Mouse (Mus musculus): Measurements from ENCODE around the gene Slit3. TPM values are rescaled to one million over a fixed set of nuclear protein-coding genes. Genes with fewer than 3 reads are reported as not detected.

Slit3 gene
- total and polyA plus RNA-seq, 3 experiments, result 0.55 to 4.8 (median 2.8) TPM

DNA sequence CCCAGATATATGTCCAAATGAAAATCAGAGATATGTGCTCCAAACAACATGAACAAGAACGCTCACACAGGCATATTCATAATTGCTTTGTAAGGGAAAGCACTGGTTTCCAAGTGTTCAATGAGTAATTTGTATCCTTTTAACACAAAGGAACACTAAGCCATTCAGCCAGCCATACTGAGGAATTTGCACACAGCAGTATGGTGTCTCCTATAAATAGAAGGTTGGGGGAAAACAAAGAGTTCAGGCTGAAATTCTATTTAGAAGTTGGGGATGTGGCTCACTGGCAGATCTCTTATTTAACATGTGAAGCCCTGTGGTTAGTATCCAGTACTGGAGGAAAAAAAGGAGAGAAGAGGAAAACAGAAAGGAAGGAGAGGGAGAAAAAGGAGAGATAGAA, 32.9 kb upstream of the Slit3 start:
- DNase-seq (ENCODE audit: extremely low read depth), result no peak
- in situ Hi-C loops (cut with MboI; ENCODE audit: low pct_ligation_motif_present, low pct_unique_long_range_greater_than_20kb, low sequenced_read_pairs) (loop anchor here (25.0 kb wide), 1 partner anchor 201 kb away; no protein-coding TSS in a partner anchor), dilution Hi-C loops (cut with MboI; ENCODE audit: extremely low pct_ligation_motif_present, extremely low pct_unique_long_range_greater_than_20kb, low sequenced_read_pairs) (no loop called here)
- Histone ChIP-seq H3K27ac (ENCODE audit: insufficient read depth, low read depth) (no peak overlapping the region), H3K36me3 (replicated peaks in 1 of 2; ENCODE audit: control insufficient read depth in 1 of 2, insufficient read depth in 1 of 2, low read length in 1 of 2) (no peaks in the 10 kb centered on the region), H3K9ac (ENCODE audit: insufficient read depth, low read depth) (no peak overlapping the region), H3K79me2 (replicated peaks; ENCODE audit: control insufficient read depth, extremely low read depth, insufficient read depth, poor library complexity, severe bottlenecking) (no peaks in the 10 kb centered on the region), H3K4me3 (replicated peaks in 1 of 3; ENCODE audit: low read depth in 2 of 3, low read length in 2 of 3, poor library complexity in 1 of 3) (no peak overlapping the region), H3K27me3 (replicated peaks) (peaks cover 3% of the 10 kb centered on the region), H3K4me2 (ENCODE audit: insufficient read depth, low read depth, poor library complexity, severe bottlenecking) (no peak overlapping the region), H3K4me1 (ENCODE audit: control insufficient read depth in 1 of 2, insufficient read depth in 2 of 2) (peaks cover 28 to 86% of the 10 kb centered on the region in 2 experiments), H3K9me3 (replicated peaks; ENCODE audit: low read length) (peaks cover 4% of the 10 kb centered on the region)
- TF ChIP-seq UBTF (IDR thresholded peaks at IDR 0.05; ENCODE audit: low read depth, low read length) (no peak), CHD1 (IDR thresholded peaks at IDR 0.05; ENCODE audit: low read depth, low read length) (no peak), ZNF384 (IDR thresholded peaks at IDR 0.05; ENCODE audit: low read depth, low read length) (no peak), POLR2AphosphoS2 (IDR thresholded peaks at IDR 0.05; ENCODE audit: low read depth, low read length) (no peak), JUND (conservative IDR thresholded peaks at IDR 0.05; ENCODE audit: low read depth, low read length) (no peak), KAT2A (IDR thresholded peaks at IDR 0.05; ENCODE audit: insufficient replicate concordance, low read length) (no peak), MYC (IDR thresholded peaks at IDR 0.05; ENCODE audit: low read depth, low read length) (no peak), USF2 (conservative IDR thresholded peaks at IDR 0.05; ENCODE audit: low read depth, low read length) (no peak), RCOR1 (conservative IDR thresholded peaks at IDR 0.05; ENCODE audit: low read depth, low read length) (no peak), ZKSCAN1 (IDR thresholded peaks at IDR 0.05; ENCODE audit: borderline replicate concordance, low read depth, low read length) (no peak), EP300 (IDR thresholded peaks at IDR 0.05; ENCODE audit: low read length) (no peak)

GRCm38 (mm10) chr11:35090629-35091335, 30.2 kb upstream of the Slit3 start:
- peak; percentile 94 for DNase-seq (ENCODE audit: extremely low read depth)
- peak overlapping the region; percentile 49 for H3K4me2 ChIP-seq (ENCODE audit: insufficient read depth, low read depth, poor library complexity, severe bottlenecking)
- peak; percentile 100 for TF ChIP-seq EP300 (IDR thresholded peaks at IDR 0.05; ENCODE audit: low read length)
- TF ChIP-seq ZMIZ1 (IDR thresholded peaks at IDR 0.05; ENCODE audit: low read depth, low read length), result no peak
- TF ChIP-seq TBP (conservative IDR thresholded peaks at IDR 0.05; ENCODE audit: low read depth, low read length), result 0 out of 2 replicates have a peak, but pooled peaks have one; percentile 22
- peak; percentile 99 for TF ChIP-seq TCF12 (IDR thresholded peaks at IDR 0.05; ENCODE audit: low read depth, low read length)
- peak; percentile 80 for TF ChIP-seq MXI1 (IDR thresholded peaks at IDR 0.05; ENCODE audit: low read depth, low read length)
- no peak for TF ChIP-seq NRF1 (IDR thresholded peaks at IDR 0.05; ENCODE audit: low read depth, low read length)
- no peak for TF ChIP-seq KAT2A (IDR thresholded peaks at IDR 0.05; ENCODE audit: insufficient replicate concordance, low read length)
- TF ChIP-seq BHLHE40 (IDR thresholded peaks at IDR 0.05; ENCODE audit: low read depth, low read length), result peak; percentile 100
- TF ChIP-seq NELFE (IDR thresholded peaks at IDR 0.05; ENCODE audit: low read depth, low read length), result no peak
- TF ChIP-seq ETS1 (conservative IDR thresholded peaks at IDR 0.05; ENCODE audit: low read depth, low read length), result peak; percentile 100
- TF ChIP-seq ELF1 (IDR thresholded peaks at IDR 0.05; ENCODE audit: low read depth, low read length), result peak; percentile 78
- TF ChIP-seq SMC3 (IDR thresholded peaks at IDR 0.05; ENCODE audit: low read depth, low read length), result peak; percentile 21; the same call in 1 of the 2 replicates
- TF ChIP-seq RAD21 (IDR thresholded peaks at IDR 0.05; ENCODE audit: low read depth, low read length), result peak; percentile 8
- TF ChIP-seq CHD2 (IDR thresholded peaks at IDR 0.05; ENCODE audit: low read length), result peak; percentile 84
- TF ChIP-seq GABPA (IDR thresholded peaks at IDR 0.05; ENCODE audit: insufficient replicate concordance, low read depth, low read length), result no peak
- peak; percentile 86 for TF ChIP-seq SIN3A (IDR thresholded peaks at IDR 0.05; ENCODE audit: low read length)
- peak; percentile 70 for TF ChIP-seq JUN (IDR thresholded peaks at IDR 0.05; ENCODE audit: insufficient read depth, low read depth, low read length)
- TF ChIP-seq MYC (IDR thresholded peaks at IDR 0.05; ENCODE audit: low read depth, low read length), result peak; percentile 90
- peak; percentile 99 for TF ChIP-seq MAFK (IDR thresholded peaks at IDR 0.05; ENCODE audit: insufficient replicate concordance, low read length)
- TF ChIP-seq RCOR1 (conservative IDR thresholded peaks at IDR 0.05; ENCODE audit: low read depth, low read length), result peak; percentile 99
- no peak for TF ChIP-seq CHD1 (IDR thresholded peaks at IDR 0.05; ENCODE audit: low read depth, low read length)
- TF ChIP-seq CTCF (conservative IDR thresholded peaks at IDR 0.05 in 1 of 2, IDR thresholded peaks at IDR 0.05 in 1 of 2; ENCODE audit: low read depth in 2 of 2, low read length in 2 of 2), result no peak
- peak; percentile 100 for TF ChIP-seq IRF4 (IDR thresholded peaks at IDR 0.05; ENCODE audit: low read depth, low read length)
- TF ChIP-seq USF2 (conservative IDR thresholded peaks at IDR 0.05; ENCODE audit: low read depth, low read length), result peak; percentile 43
- no peak for TF ChIP-seq UBTF (IDR thresholded peaks at IDR 0.05; ENCODE audit: low read depth, low read length)
- no peak for TF ChIP-seq E2F4 (IDR thresholded peaks at IDR 0.05; ENCODE audit: insufficient replicate concordance, low read depth, low read length)

More at GRCm38 (mm10) chr11:35090629-35091335, 30.2 kb upstream of the Slit3 start:
- in situ Hi-C loops (cut with MboI; ENCODE audit: low pct_ligation_motif_present, low pct_unique_long_range_greater_than_20kb, low sequenced_read_pairs), result loop anchor here (25.0 kb wide), 1 partner anchor 203 kb away; no protein-coding TSS in a partner anchor
- Histone ChIP-seq H3K9me3 (replicated peaks; ENCODE audit: low read length) (peaks cover 4% of the 10 kb centered on the region), H3K9ac (ENCODE audit: insufficient read depth, low read depth) (no peak overlapping the region), H3K27me3 (replicated peaks) (no peaks in the 10 kb centered on the region), H3K4me3 (replicated peaks in 1 of 3; ENCODE audit: low read depth in 2 of 3, low read length in 2 of 3, poor library complexity in 1 of 3) (no peak overlapping the region), H3K27ac (ENCODE audit: insufficient read depth, low read depth) (no peak overlapping the region), H3K4me1 (ENCODE audit: control insufficient read depth in 1 of 2, insufficient read depth in 2 of 2) (peaks cover 18 to 66% of the 10 kb centered on the region in 2 experiments), H3K79me2 (replicated peaks; ENCODE audit: control insufficient read depth, extremely low read depth, insufficient read depth, poor library complexity, severe bottlenecking) (no peaks in the 10 kb centered on the region), H3K36me3 (replicated peaks in 1 of 2; ENCODE audit: control insufficient read depth in 1 of 2, insufficient read depth in 1 of 2, low read length in 1 of 2) (no peaks in the 10 kb centered on the region)
- dilution Hi-C loops (cut with MboI; ENCODE audit: extremely low pct_ligation_motif_present, extremely low pct_unique_long_range_greater_than_20kb, low sequenced_read_pairs), result no loop called here
